Mouse (Mus musculus) midbrain, embryonic 16.5 days (tissue): ENCODE results near the gene Actl9. TPM values are rescaled to one million over a fixed set of nuclear protein-coding genes. Genes with fewer than 3 reads are reported as not detected.

Experiments used
- ATAC-seq: fragments of 200-750 bp; cut with Nextera tagmentation; 2 replicates; pipeline ENCODE4 v1.8.0; 2017; ENCODE audit warnings: moderate TSS enrichment
- H3K27ac ChIP-seq: fragments of 300-500 bp; sonication (generic); 2 replicates; pipeline ENCODE4 v1.5.1; 2014; ENCODE audit warnings: mild to moderate bottlenecking, low read length, mixed read lengths
- H3K27me3 ChIP-seq: fragments of 300-500 bp; sonication (generic); 2 replicates; pipeline ENCODE4 v1.6.1; 2014; ENCODE audit warnings: low read depth, low read length, mixed read lengths; ENCODE audit not compliant: control insufficient read depth, insufficient read depth
- H3K36me3 ChIP-seq: fragments of 300-500 bp; sonication (generic); 2 replicates; pipeline ENCODE4 v1.6.1; 2014; ENCODE audit warnings: mild to moderate bottlenecking, low read length, moderate library complexity, mixed read lengths; ENCODE audit not compliant: control insufficient read depth, insufficient read depth
- H3K4me1 ChIP-seq: fragments of 300-500 bp; sonication (generic); 2 replicates; pipeline ENCODE4 v1.6.1; 2014; ENCODE audit warnings: mild to moderate bottlenecking, low read length, mixed read lengths; ENCODE audit not compliant: control insufficient read depth, insufficient read depth
- H3K4me2 ChIP-seq: fragments of 300-500 bp; sonication (generic); 2 replicates; pipeline ENCODE4 v1.6.1; 2014; ENCODE audit warnings: mild to moderate bottlenecking, low read length, mixed read lengths
- H3K4me3 ChIP-seq: fragments of 300-500 bp; sonication (generic); 2 replicates; pipeline ENCODE4 v1.5.1; 2014; ENCODE audit warnings: low read depth, mild to moderate bottlenecking, low read length, moderate library complexity, mixed read lengths
- H3K9ac ChIP-seq: fragments of 300-500 bp; sonication (generic); 2 replicates; pipeline ENCODE4 v1.6.1; 2014; ENCODE audit warnings: low read depth, low read length, mixed read lengths
- H3K9me3 ChIP-seq: fragments of 300-500 bp; sonication (generic); replicated peaks from 2 replicates; pipeline ENCODE4 v1.6.1; 2014; ENCODE audit warnings: mild to moderate bottlenecking, low read length, mixed read lengths; ENCODE audit not compliant: control insufficient read depth, poor library complexity, severe bottlenecking
- WGBS: fragments of 180-500 bp; shearing (Covaris S2); extraction: QIAGEN DNeasy Blood & Tissue Kit; methylation state at CpG from one replicate; pipeline ENCODE4 v1.1.7; 2014; 5-methylcytosine and 5-hydroxymethylcytosine counted together
- polyA plus RNA-seq: library from polyadenylated mRNA; unstranded; fragments of >200 nt; fragmentation: Nextera tagmentation; extraction: Ambion mirVana; gene quantifications from 2 replicates; pipeline ENCODE4 v1.2.1, GENCODE M21; 2015

Actl9 gene
- polyA plus RNA-seq, result not detected in 2 replicates

- no peak within 1 kb of the TSS for H3K4me2 ChIP-seq
- H3K27ac ChIP-seq, result no peak within 1 kb of the TSS
- no peaks in the 10 kb centered on the region for H3K9me3 ChIP-seq
- no peaks in the 10 kb centered on the region for H3K4me1 ChIP-seq
- no peak within 1 kb of the TSS for H3K9ac ChIP-seq
- WGBS, result 88% methylated on average over 3 of the region's 3 CpGs
- no peaks in the 10 kb centered on the region for H3K27me3 ChIP-seq
- ATAC-seq, result no peak
- H3K4me3 ChIP-seq, result no peak within 1 kb of the TSS
- H3K36me3 ChIP-seq, result no peaks in the 10 kb centered on the region
Observed at GRCm38 (mm10) chr17:33432019-33432946, at the start of gene Actl9. Gene Actl9 (plus strand): TSS chr17:33432896.

GRCm38 (mm10) chr17:33385705-33386104, 47.0 kb upstream of the Actl9 start:
- no peaks in the 10 kb centered on the region for H3K27me3 ChIP-seq
- H3K4me1 ChIP-seq, result no peaks in the 10 kb centered on the region
- H3K9ac ChIP-seq, result no peak overlapping the region
- no peak overlapping the region for H3K27ac ChIP-seq
- no peak overlapping the region for H3K4me2 ChIP-seq
- H3K4me3 ChIP-seq, result no peak overlapping the region
- no peak for ATAC-seq
- peaks cover 30% of the 10 kb centered on the region for H3K36me3 ChIP-seq
- no peaks in the 10 kb centered on the region for H3K9me3 ChIP-seq

- no peak overlapping the region for H3K4me2 ChIP-seq
- no peaks in the 10 kb centered on the region for H3K9me3 ChIP-seq
- peaks cover 13% of the 10 kb centered on the region for H3K4me1 ChIP-seq
- H3K9ac ChIP-seq, result no peak overlapping the region
- H3K36me3 ChIP-seq, result no peaks in the 10 kb centered on the region
- no peaks in the 10 kb centered on the region for H3K27me3 ChIP-seq
- no peak for ATAC-seq
- H3K27ac ChIP-seq, result no peak overlapping the region
- H3K4me3 ChIP-seq, result no peak overlapping the region
- 94% methylated on average over 5 of the region's 5 CpGs for WGBS
Observed at GRCm38 (mm10) chr17:33392271-33392670, 40.4 kb upstream of the Actl9 start.

GRCm38 (mm10) chr17:33394182-33395034, 38.3 kb upstream of the Actl9 start, which contains the start of gene Zfp101:
Gene Zfp101 (minus strand): TSS chr17:33394641.
- Histone ChIP-seq H3K27ac (peak within 1 kb of the TSS; percentile 90), H3K27me3 (no peaks in the 10 kb centered on the region), H3K9me3 (no peaks in the 10 kb centered on the region), H3K4me3 (peak within 1 kb of the TSS; percentile 87), H3K36me3 (no peaks in the 10 kb centered on the region), H3K4me2 (peak within 1 kb of the TSS; percentile 69), H3K9ac (peak within 1 kb of the TSS; percentile 75), H3K4me1 (peaks cover 13% of the 10 kb centered on the region)
- under 1% methylated on average over 44 of the region's 44 CpGs for WGBS
- peak; percentile 99 for ATAC-seq

- 73% methylated on average over 1 of the region's 1 CpGs for WGBS
- Histone ChIP-seq H3K9me3 (no peaks in the 10 kb centered on the region), H3K4me2 (no peak overlapping the region), H3K36me3 (no peaks in the 10 kb centered on the region), H3K27me3 (no peaks in the 10 kb centered on the region), H3K4me3 (no peak overlapping the region), H3K27ac (no peak overlapping the region), H3K4me1 (no peaks in the 10 kb centered on the region), H3K9ac (no peak overlapping the region)
- no peak for ATAC-seq
Observed at GRCm38 (mm10) chr17:33439148-33439547, 6.5 kb downstream of the Actl9 start.

- ATAC-seq, result no peak
Observed at GRCm38 (mm10) chr17:33439922-33440321, 7.2 kb downstream of the Actl9 start.

GRCm38 (mm10) chr17:33441159-33441558, 8.5 kb downstream of the Actl9 start:
- H3K9me3 ChIP-seq, result no peaks in the 10 kb centered on the region
- no peaks in the 10 kb centered on the region for H3K4me1 ChIP-seq
- H3K27me3 ChIP-seq, result no peaks in the 10 kb centered on the region
- H3K4me3 ChIP-seq, result no peak overlapping the region
- no peak for ATAC-seq
- H3K27ac ChIP-seq, result no peak overlapping the region
- H3K4me2 ChIP-seq, result no peak overlapping the region
- no peaks in the 10 kb centered on the region for H3K36me3 ChIP-seq
- H3K9ac ChIP-seq, result no peak overlapping the region

More at GRCm38 (mm10) chr17:33439922-33440321, 7.2 kb downstream of the Actl9 start:
- no peaks in the 10 kb centered on the region for H3K9me3 ChIP-seq
- no peak overlapping the region for H3K4me2 ChIP-seq
- H3K9ac ChIP-seq, result no peak overlapping the region
- no peaks in the 10 kb centered on the region for H3K36me3 ChIP-seq
- H3K4me1 ChIP-seq, result no peaks in the 10 kb centered on the region
- H3K4me3 ChIP-seq, result no peak overlapping the region
- 86% methylated on average over 5 of the region's 5 CpGs for WGBS
- H3K27me3 ChIP-seq, result no peaks in the 10 kb centered on the region
- no peak overlapping the region for H3K27ac ChIP-seq

GRCm38 (mm10) chr17:33456631-33457030, 23.9 kb downstream of the Actl9 start:
- no peak for ATAC-seq
- Histone ChIP-seq H3K4me1 (no peaks in the 10 kb centered on the region), H3K9ac (no peak overlapping the region), H3K27ac (no peak overlapping the region), H3K36me3 (no peaks in the 10 kb centered on the region), H3K9me3 (no peaks in the 10 kb centered on the region), H3K4me2 (no peak overlapping the region), H3K4me3 (no peak overlapping the region), H3K27me3 (no peaks in the 10 kb centered on the region)
- WGBS, result 83% methylated on average over 2 of the region's 2 CpGs

GRCm38 (mm10) chr17:33471206-33471605, 38.5 kb downstream of the Actl9 start:
- Histone ChIP-seq H3K27me3 (no peaks in the 10 kb centered on the region), H3K36me3 (no peaks in the 10 kb centered on the region), H3K4me2 (no peak overlapping the region), H3K4me3 (no peak overlapping the region), H3K27ac (no peak overlapping the region), H3K4me1 (no peaks in the 10 kb centered on the region), H3K9ac (no peak overlapping the region), H3K9me3 (no peaks in the 10 kb centered on the region)
- WGBS, result 73% methylated on average over 6 of the region's 6 CpGs
- ATAC-seq, result no peak
